Mouse (Mus musculus): ENCODE data around the gene Pcbp2. TPM values are rescaled to one million over a fixed set of nuclear protein-coding genes. Genes with fewer than 3 reads are reported as not detected.

Pcbp2 gene
- polyA plus RNA-seq, 1 experiment from 2014 or later = 183 TPM

GRCm38 (mm10) chr15:102503447-102503846 is 33.1 kb downstream of the Pcbp2 start, which contains the start of gene Gm10337:
TSS of gene Gm10337 (plus strand) at chr15:102503722.
- Histone ChIP-seq H3K4me1 (0 out of 2 replicates have a peak, but pooled peaks cover 9% of the 10 kb centered on the region), H3K27me3 (ENCODE audit: insufficient read depth, poor library complexity, severe bottlenecking) (no peaks in the 10 kb centered on the region), H3K36me3 (peaks cover 79% of the 10 kb centered on the region)

GRCm38 (mm10) chr15:102503924-102504782 is 33.8 kb downstream of the Pcbp2 start:
- no peaks in the 10 kb centered on the region for H3K27me3 ChIP-seq (ENCODE audit: insufficient read depth, poor library complexity, severe bottlenecking)
- H3K9me3 ChIP-seq = no peaks in the 10 kb centered on the region
- WGBS = 87% methylated on average over 9 of the region's 9 CpGs
- H3K4me1 ChIP-seq = peaks cover 11% of the 10 kb centered on the region; the same call in 1 of the 2 replicates
- H3K4me3 ChIP-seq = no peak overlapping the region
- peaks cover 72% of the 10 kb centered on the region for H3K36me3 ChIP-seq
- DNase-seq (ENCODE audit: low spot score) = peak; percentile 75
- H3K27ac ChIP-seq = no peak overlapping the region

More at GRCm38 (mm10) chr15:102503447-102503846, 33.1 kb downstream of the Pcbp2 start, which contains the start of gene Gm10337:
- no peak within 1 kb of the TSS for H3K4me3 ChIP-seq
- DNase-seq (ENCODE audit: low spot score) = no peak
- H3K9me3 ChIP-seq = no peaks in the 10 kb centered on the region
- 90% methylated on average over 1 of the region's 1 CpGs for WGBS
- H3K27ac ChIP-seq = no peak within 1 kb of the TSS

- Histone ChIP-seq H3K36me3 (peaks cover 62% of the 10 kb centered on the region), H3K9me3 (no peaks in the 10 kb centered on the region), H3K4me3 (no peak overlapping the region), H3K27ac (no peak overlapping the region), H3K27me3 (ENCODE audit: insufficient read depth, poor library complexity, severe bottlenecking) (no peaks in the 10 kb centered on the region), H3K4me1 (peaks cover 21% of the 10 kb centered on the region)
- 71% methylated on average over 12 of the region's 12 CpGs for WGBS
- DNase-seq (ENCODE audit: low spot score) = peak; percentile 73
Measured at GRCm38 (mm10) chr15:102505073-102505769, 34.9 kb downstream of the Pcbp2 start.

- DNase-seq (ENCODE audit: low spot score) = peak; percentile 68
- H3K27me3 ChIP-seq (ENCODE audit: insufficient read depth, poor library complexity, severe bottlenecking) = no peaks in the 10 kb centered on the region
- H3K27ac ChIP-seq = no peak overlapping the region
- no peak overlapping the region for H3K4me3 ChIP-seq
- peaks cover 55% of the 10 kb centered on the region for H3K36me3 ChIP-seq
- H3K4me1 ChIP-seq = peaks cover 23% of the 10 kb centered on the region
- no peaks in the 10 kb centered on the region for H3K9me3 ChIP-seq
- 82% methylated on average over 9 of the region's 9 CpGs for WGBS
Measured at GRCm38 (mm10) chr15:102505770-102506463, 35.6 kb downstream of the Pcbp2 start.

- 65% methylated on average over 2 of the region's 2 CpGs for WGBS
- no peak for DNase-seq (ENCODE audit: low spot score)
Measured at GRCm38 (mm10) chr15:102506464-102506830, 36.1 kb downstream of the Pcbp2 start.

GRCm38 (mm10) chr15:102506864-102507263 is 36.5 kb downstream of the Pcbp2 start:
- Histone ChIP-seq H3K4me3 (no peak overlapping the region), H3K4me1 (peaks cover 27% of the 10 kb centered on the region), H3K27ac (no peak overlapping the region), H3K27me3 (ENCODE audit: insufficient read depth, poor library complexity, severe bottlenecking) (no peaks in the 10 kb centered on the region), H3K36me3 (peaks cover 45% of the 10 kb centered on the region), H3K9me3 (no peaks in the 10 kb centered on the region)
- 88% methylated on average over 1 of the region's 1 CpGs for WGBS
- peak; percentile 22 for DNase-seq (ENCODE audit: low spot score)

More at GRCm38 (mm10) chr15:102506464-102506830, 36.1 kb downstream of the Pcbp2 start:
- peaks cover 23% of the 10 kb centered on the region for H3K4me1 ChIP-seq
- no peak overlapping the region for H3K4me3 ChIP-seq
- H3K36me3 ChIP-seq = peaks cover 49% of the 10 kb centered on the region
- no peak overlapping the region for H3K27ac ChIP-seq
- no peaks in the 10 kb centered on the region for H3K27me3 ChIP-seq (ENCODE audit: insufficient read depth, poor library complexity, severe bottlenecking)
- no peaks in the 10 kb centered on the region for H3K9me3 ChIP-seq

- DNase-seq (ENCODE audit: low spot score) = peak; percentile 66
- Histone ChIP-seq H3K4me3 (no peak overlapping the region), H3K27ac (no peak overlapping the region), H3K27me3 (ENCODE audit: insufficient read depth, poor library complexity, severe bottlenecking) (no peaks in the 10 kb centered on the region), H3K4me1 (peaks cover 34% of the 10 kb centered on the region), H3K36me3 (peaks cover 38% of the 10 kb centered on the region), H3K9me3 (no peaks in the 10 kb centered on the region)
Measured at GRCm38 (mm10) chr15:102507561-102507960, 37.2 kb downstream of the Pcbp2 start.

GRCm38 (mm10) chr15:102508336-102508735 is 38.0 kb downstream of the Pcbp2 start:
- H3K36me3 ChIP-seq = peaks cover 30% of the 10 kb centered on the region
- H3K9me3 ChIP-seq = no peaks in the 10 kb centered on the region
- no peak overlapping the region for H3K4me3 ChIP-seq
- WGBS = 83% methylated on average over 3 of the region's 3 CpGs
- peaks cover 38% of the 10 kb centered on the region for H3K4me1 ChIP-seq
- H3K27ac ChIP-seq = no peak overlapping the region
- peak; percentile 54 for DNase-seq (ENCODE audit: low spot score)
- H3K27me3 ChIP-seq (ENCODE audit: insufficient read depth, poor library complexity, severe bottlenecking) = no peaks in the 10 kb centered on the region

- DNase-seq (ENCODE audit: low spot score) = no peak
- peak overlapping the region; percentile 88 for H3K27ac ChIP-seq
- H3K36me3 ChIP-seq = peaks cover 13% of the 10 kb centered on the region; the same call in 1 of the 2 replicates
- no peaks in the 10 kb centered on the region for H3K9me3 ChIP-seq
- no peaks in the 10 kb centered on the region for H3K27me3 ChIP-seq (ENCODE audit: insufficient read depth, poor library complexity, severe bottlenecking)
- peaks cover 38% of the 10 kb centered on the region for H3K4me1 ChIP-seq
- peak overlapping the region; percentile 78 for H3K4me3 ChIP-seq
- 6% methylated on average over 9 of the region's 9 CpGs for WGBS
Measured at GRCm38 (mm10) chr15:102510110-102510509, 39.8 kb downstream of the Pcbp2 start.

GRCm38 (mm10) chr15:102510590-102511284 is 40.4 kb downstream of the Pcbp2 start:
- peak; percentile 97 for DNase-seq (ENCODE audit: low spot score)
- Histone ChIP-seq H3K27me3 (ENCODE audit: insufficient read depth, poor library complexity, severe bottlenecking) (no peaks in the 10 kb centered on the region), H3K4me1 (peaks cover 38% of the 10 kb centered on the region), H3K27ac (peak overlapping the region; percentile 88), H3K9me3 (no peaks in the 10 kb centered on the region), H3K36me3 (peaks cover 6% of the 10 kb centered on the region; the same call in 1 of the 2 replicates), H3K4me3 (peak overlapping the region; percentile 78)
- 2% methylated on average over 34 of the region's 34 CpGs for WGBS

GRCm38 (mm10) chr15:102511285-102511833 is 41.0 kb downstream of the Pcbp2 start:
- H3K9me3 ChIP-seq = no peaks in the 10 kb centered on the region
- peak; percentile 75 for DNase-seq (ENCODE audit: low spot score)
- H3K4me1 ChIP-seq = peaks cover 44% of the 10 kb centered on the region
- H3K27me3 ChIP-seq (ENCODE audit: insufficient read depth, poor library complexity, severe bottlenecking) = no peaks in the 10 kb centered on the region
- peak overlapping the region; percentile 88; the same call in 1 of the 2 replicates for H3K27ac ChIP-seq
- 22% methylated on average over 6 of the region's 6 CpGs for WGBS
- peaks cover 6% of the 10 kb centered on the region; the same call in 1 of the 2 replicates for H3K36me3 ChIP-seq
- H3K4me3 ChIP-seq = peak overlapping the region; percentile 78

GRCm38 (mm10) chr15:102512010-102512409 is 41.7 kb downstream of the Pcbp2 start:
- Histone ChIP-seq H3K9me3 (no peaks in the 10 kb centered on the region), H3K27ac (peak overlapping the region; percentile 62; the same call in 1 of the 2 replicates), H3K27me3 (ENCODE audit: insufficient read depth, poor library complexity, severe bottlenecking) (no peaks in the 10 kb centered on the region), H3K4me3 (peak overlapping the region; percentile 78; the same call in 1 of the 2 replicates), H3K36me3 (peaks cover 3% of the 10 kb centered on the region; the same call in 1 of the 2 replicates), H3K4me1 (peaks cover 50% of the 10 kb centered on the region)
- peak; percentile 70 for DNase-seq (ENCODE audit: low spot score)
- WGBS = 36% methylated on average over 5 of the region's 5 CpGs

Measured in heart, embryonic 10.5 days (tissue).